Mouse (Mus musculus) spleen, adult 2 months (tissue): ENCODE measurements around the gene Gapvd1.

ENCODE experiments used
- CTCF ChIP-seq: fragments of 200-500 bp; IDR thresholded peaks from 2 replicates; pipeline ENCODE4 v1.5.1; 2011; ENCODE audit warnings: mild to moderate bottlenecking, inconsistent platforms; ENCODE audit not compliant: insufficient read depth, insufficient read length, insufficient replicate concordance; ENCODE audit errors: extremely low read depth
- POLR2A ChIP-seq: fragments of 200-500 bp; IDR thresholded peaks from 2 replicates; pipeline ENCODE4 v1.6.1; 2011; ENCODE audit warnings: low read depth, low read length, inconsistent platforms

- TF ChIP-seq CTCF (no peak), POLR2A (no peak)
Observed at GRCm38 (mm10) chr2:34739684-34740391, 15.2 kb downstream of the Gapvd1 start.
